Mouse (Mus musculus) MEL (cell line): Measurements from ENCODE around the gene Lad1. TPM values are rescaled to one million over a fixed set of nuclear protein-coding genes. Genes with fewer than 3 reads are reported as not detected.

Experiments used
- DNase-seq: peaks from one replicate; pipeline ENCODE4 v3.0.0; 2011; ENCODE audit warnings: low read depth, low spot score
- H3K27ac ChIP-seq: 2 replicates; pipeline ENCODE4 v1.5.1; 2012; ENCODE audit warnings: low read depth, mild to moderate bottlenecking, control low read depth, low read length, moderate library complexity; ENCODE audit not compliant: control insufficient read depth
- H3K27me3 ChIP-seq, 2 experiments: fragments of 150-350 bp in 1 of 2; sonication (generic) in 1 of 2; 2 replicates each; pipeline ENCODE4 v1.6.1; 2012; ENCODE audit warnings: low read length in 2 of 2, mild to moderate bottlenecking in 2 of 2, improper control_type of control experiment in 1 of 2, moderate library complexity in 1 of 2; ENCODE audit not compliant: insufficient read depth in 2 of 2, control insufficient read depth in 1 of 2
- H3K36me3 ChIP-seq, 2 experiments: 2 replicates each; pipeline ENCODE4 v1.6.1; 2012 to 2014; ENCODE audit warnings: low read length in 2 of 2, improper control_type of control experiment in 1 of 2, inconsistent platforms in 1 of 2, mild to moderate bottlenecking in 1 of 2; ENCODE audit not compliant: insufficient read depth in 2 of 2, control insufficient read depth in 1 of 2
- H3K4me1 ChIP-seq, 2 experiments: fragments of 150-350 bp in 1 of 2; sonication (generic) in 1 of 2; 2 replicates each; pipeline ENCODE4 v1.6.1; 2012; ENCODE audit warnings: low read length in 2 of 2, improper control_type of control experiment in 1 of 2, mild to moderate bottlenecking in 1 of 2; ENCODE audit not compliant: insufficient read depth in 2 of 2, control insufficient read depth in 1 of 2
- H3K4me3 ChIP-seq, 2 experiments: fragments of 150-350 bp in 1 of 2; sonication (generic) in 1 of 2; 2 replicates each; pipeline ENCODE4 v1.5.1; 2012; ENCODE audit warnings: low read depth in 2 of 2, low read length in 2 of 2, mild to moderate bottlenecking in 2 of 2, moderate library complexity in 2 of 2, control low read depth in 1 of 2, improper control_type of control experiment in 1 of 2; ENCODE audit not compliant: control insufficient read depth in 1 of 2, insufficient read depth in 1 of 2
- H3K79me2 ChIP-seq: 2 replicates; pipeline ENCODE4 v1.6.1; 2012; ENCODE audit warnings: mild to moderate bottlenecking, low read length, moderate library complexity; ENCODE audit not compliant: control insufficient read depth, poor library complexity, insufficient read depth
- H3K9ac ChIP-seq: 2 replicates; pipeline ENCODE4 v1.6.1; 2012; ENCODE audit warnings: low read depth, mild to moderate bottlenecking, control low read depth, low read length, moderate library complexity; ENCODE audit not compliant: control insufficient read depth, poor library complexity, severe bottlenecking
- H3K9me3 ChIP-seq: fragments of 150-350 bp; sonication (generic); replicated peaks from 2 replicates; pipeline ENCODE4 v1.6.1; 2012; ENCODE audit warnings: mild to moderate bottlenecking, low read length, improper control_type of control experiment, moderate library complexity; ENCODE audit not compliant: insufficient read depth
- BHLHE40 ChIP-seq: IDR thresholded peaks from 2 replicates; pipeline ENCODE4 v1.6.1; 2012; ENCODE audit warnings: low read depth, mild to moderate bottlenecking, inconsistent platforms, low read length, improper control_type of control experiment, borderline replicate concordance
- CHD1 ChIP-seq: IDR thresholded peaks from 2 replicates; pipeline ENCODE4 v1.6.1; 2012; ENCODE audit warnings: low read depth, mild to moderate bottlenecking, inconsistent platforms, low read length, improper control_type of control experiment
- ELF1 ChIP-seq: IDR thresholded peaks from 2 replicates; pipeline ENCODE4 v1.6.1; 2014; ENCODE audit warnings: low read depth, mild to moderate bottlenecking, inconsistent platforms, low read length, improper control_type of control experiment, moderate library complexity
- GABPA ChIP-seq: IDR thresholded peaks from 2 replicates; pipeline ENCODE4 v1.6.1; 2012; ENCODE audit warnings: low read depth, mild to moderate bottlenecking, inconsistent platforms, low read length, improper control_type of control experiment, moderate library complexity
- HCFC1 ChIP-seq: IDR thresholded peaks from 2 replicates; pipeline ENCODE4 v1.6.1; 2012; ENCODE audit warnings: low read depth, mild to moderate bottlenecking, inconsistent platforms, low read length, improper control_type of control experiment, moderate library complexity
- KAT2A ChIP-seq: conservative IDR thresholded peaks from 2 replicates; pipeline ENCODE4 v1.6.1; 2012; ENCODE audit warnings: low read depth, low read length, improper control_type of control experiment, inconsistent platforms
- MAFK ChIP-seq: IDR thresholded peaks from 2 replicates; pipeline ENCODE4 v1.6.1; 2011; ENCODE audit warnings: low read depth, mild to moderate bottlenecking, low read length, improper control_type of control experiment, borderline replicate concordance
- MAX ChIP-seq: IDR thresholded peaks from 2 replicates; pipeline ENCODE4 v1.6.1; 2011; ENCODE audit warnings: low read length, improper control_type of control experiment
- MAZ ChIP-seq: IDR thresholded peaks from 2 replicates; pipeline ENCODE4 v1.6.1; 2012; ENCODE audit warnings: low read depth, mild to moderate bottlenecking, inconsistent platforms, low read length, improper control_type of control experiment
- MYB ChIP-seq: IDR thresholded peaks from 2 replicates; pipeline ENCODE4 v1.6.1; 2011; ENCODE audit warnings: mild to moderate bottlenecking, low read depth, low read length, improper control_type of control experiment
- NELFE ChIP-seq: IDR thresholded peaks from 2 replicates; pipeline ENCODE4 v1.6.1; 2011; ENCODE audit warnings: low read depth, low read length, improper control_type of control experiment
- NRF1 ChIP-seq: IDR thresholded peaks from 2 replicates; pipeline ENCODE4 v1.6.1; 2014; ENCODE audit warnings: low read depth, mild to moderate bottlenecking, inconsistent platforms, low read length, improper control_type of control experiment, moderate library complexity; ENCODE audit not compliant: poor library complexity, insufficient read depth, severe bottlenecking
- POLR2AphosphoS2 ChIP-seq: IDR thresholded peaks from 2 replicates; pipeline ENCODE4 v1.6.1; 2011; ENCODE audit warnings: low read length, improper control_type of control experiment
- POLR2AphosphoS5 ChIP-seq: IDR thresholded peaks from 2 replicates; pipeline ENCODE4 v1.6.1; 2012; ENCODE audit warnings: low read depth, borderline replicate concordance, mild to moderate bottlenecking, inconsistent platforms, low read length, moderate library complexity, mixed read lengths
- RAD21 ChIP-seq: IDR thresholded peaks from 2 replicates; pipeline ENCODE4 v1.6.1; 2011; ENCODE audit warnings: mild to moderate bottlenecking, low read depth, low read length, improper control_type of control experiment
- TCF12 ChIP-seq: IDR thresholded peaks from 2 replicates; pipeline ENCODE4 v1.6.1; 2014; ENCODE audit warnings: low read depth, mild to moderate bottlenecking, inconsistent platforms, low read length, improper control_type of control experiment, moderate library complexity
- USF1 ChIP-seq: IDR thresholded peaks from 2 replicates; pipeline ENCODE4 v1.6.1; 2014; ENCODE audit warnings: low read depth, mild to moderate bottlenecking, inconsistent platforms, low read length, improper control_type of control experiment, moderate library complexity
- USF2 ChIP-seq, 2 experiments: IDR thresholded peaks; 2 replicates each; pipeline ENCODE4 v1.6.1; 2011 to 2012; ENCODE audit warnings: improper control_type of control experiment in 2 of 2, low read length in 2 of 2, borderline replicate concordance in 1 of 2, inconsistent platforms in 1 of 2, low read depth in 1 of 2, mild to moderate bottlenecking in 1 of 2; ENCODE audit not compliant: insufficient read depth in 1 of 2
- ZC3H11A ChIP-seq: IDR thresholded peaks from 2 replicates; pipeline ENCODE4 v1.6.1; 2012; ENCODE audit warnings: low read depth, mild to moderate bottlenecking, inconsistent platforms, low read length, improper control_type of control experiment
- polyA plus RNA-seq, 2 experiments: library from polyadenylated mRNA; stranded (reverse) in 1 of 2; unstranded in 1 of 2; fragments of >175 nt in 1 of 2; fragments of >200 nt in 1 of 2; gene quantifications; 2 replicates each; pipeline versions ENCODE4 v1.2.1 to v1.2.4; 2012; ENCODE audit warnings: low replicate concordance in 2 of 2, low read depth in 1 of 2; ENCODE audit not compliant: insufficient read length in 2 of 2, insufficient read depth in 1 of 2, missing spikeins in 1 of 2
- total RNA-seq: library from RNA; depleted of rRNA; stranded (reverse); fragments of 300-350 nt; gene quantifications from 2 replicates; pipeline ENCODE4 v1.2.3, GENCODE M21; 2012

Lad1 gene
- total and polyA plus RNA-seq, 3 experiments, result not detected

DNA sequence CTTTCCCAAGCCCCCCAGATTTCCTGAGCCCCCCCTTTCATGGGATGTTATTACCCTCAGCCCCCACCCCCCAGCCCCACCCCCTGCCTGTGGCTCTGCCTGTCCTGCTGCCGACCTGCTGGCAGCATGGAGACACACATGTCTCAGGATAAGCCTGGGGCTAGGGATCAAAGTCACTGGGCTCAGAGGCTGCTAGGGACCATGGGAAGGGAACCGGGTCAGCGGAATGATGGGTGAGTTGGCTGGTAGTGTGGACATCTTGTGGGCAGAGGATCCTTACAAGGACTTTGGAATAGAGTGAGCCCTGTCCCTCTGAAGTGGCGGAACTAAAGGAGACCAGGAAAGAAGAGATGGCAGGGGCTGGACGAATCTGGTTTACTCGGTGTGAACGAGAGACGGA, 16.6 kb downstream of the Lad1 start:
- no peak overlapping the region for H3K4me3 ChIP-seq
- no peaks in the 10 kb centered on the region for H3K4me1 ChIP-seq
- TF ChIP-seq GABPA (no peak), POLR2AphosphoS5 (no peak), MAX (no peak), BHLHE40 (no peak), POLR2AphosphoS2 (no peak), RAD21 (no peak), ZC3H11A (no peak), NELFE (no peak), CHD1 (no peak), KAT2A (no peak), USF2 (IDR thresholded peaks at IDR 0.05; ENCODE audit: borderline replicate concordance in 1 of 2, insufficient read depth in 1 of 2, low read depth in 1 of 2, low read length in 2 of 2) (no peak), USF1 (no peak), MAZ (no peak)
- H3K9me3 ChIP-seq, result no peaks in the 10 kb centered on the region
- peaks cover 0 to 4% of the 10 kb centered on the region in 2 experiments; a peak in 3 of 4 replicates for H3K27me3 ChIP-seq
- H3K79me2 ChIP-seq, result no peaks in the 10 kb centered on the region
- no peak overlapping the region for H3K9ac ChIP-seq
- no peaks in the 10 kb centered on the region for H3K36me3 ChIP-seq
- no peak overlapping the region for H3K27ac ChIP-seq
- no peak for DNase-seq

GRCm38 (mm10) chr1:135835716-135836483, 17.5 kb downstream of the Lad1 start, which contains the start of gene Tnnt2:
Tnnt2 (plus strand) TSS chr1:135836354.
- H3K4me1 ChIP-seq, result no peaks in the 10 kb centered on the region
- no peak within 1 kb of the TSS for H3K27ac ChIP-seq
- no peak for DNase-seq
- peaks cover 0 to 4% of the 10 kb centered on the region in 2 experiments; a peak in 3 of 4 replicates for H3K27me3 ChIP-seq
- TF ChIP-seq RAD21 (no peak), HCFC1 (no peak), ELF1 (no peak), NRF1 (no peak), MYB (no peak), TCF12 (no peak), MAZ (no peak), MAFK (no peak)
- H3K9me3 ChIP-seq, result no peaks in the 10 kb centered on the region
- H3K79me2 ChIP-seq, result no peaks in the 10 kb centered on the region
- no peak within 1 kb of the TSS for H3K9ac ChIP-seq
- no peaks in the 10 kb centered on the region for H3K36me3 ChIP-seq
- no peak within 1 kb of the TSS for H3K4me3 ChIP-seq
